Mouse (Mus musculus): ENCODE data around the gene Spag8.

Spag8 gene

DNA sequence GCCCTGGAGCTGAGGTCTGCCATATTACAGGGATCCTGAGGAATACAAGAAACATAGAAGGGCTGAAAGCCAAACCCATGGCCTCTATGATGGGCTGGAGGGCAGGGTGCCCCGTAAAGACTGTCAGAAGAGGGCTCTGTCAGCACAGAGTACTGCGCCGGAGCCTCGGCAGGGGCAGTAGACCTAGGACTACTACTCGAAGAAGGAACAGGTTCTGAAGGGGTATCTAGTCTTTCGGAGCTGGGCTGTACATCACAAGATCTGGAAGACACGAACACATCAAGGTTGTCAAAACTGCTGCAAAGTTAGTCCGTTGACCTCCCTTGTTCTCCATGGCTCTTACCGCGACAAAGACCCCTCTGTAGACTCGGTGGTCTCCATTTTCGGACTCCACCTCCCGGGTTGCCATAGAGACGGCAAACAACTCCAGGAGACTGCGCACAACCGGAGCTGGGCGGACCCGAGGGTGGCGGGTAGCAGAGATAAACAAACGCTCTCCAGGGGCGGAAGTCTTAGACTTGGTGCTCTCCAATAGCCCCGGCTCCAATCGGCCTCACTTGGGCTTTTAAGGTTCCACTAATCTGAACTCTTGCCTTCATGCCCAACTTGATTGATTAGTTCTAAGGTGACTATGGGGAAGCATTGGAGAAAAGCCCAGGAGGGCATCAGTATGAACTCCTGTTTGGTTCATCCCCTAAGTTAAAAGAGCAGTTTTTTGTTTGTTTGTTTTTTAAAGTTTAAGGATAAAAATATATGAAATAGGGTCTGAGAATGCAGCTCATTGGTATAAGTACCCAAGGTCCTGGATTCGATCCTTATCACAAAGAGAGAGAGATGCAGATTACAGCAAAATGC, at the start of gene Spag8:
Gene Spag8, minus strand, starts transcription at position 434 of the 855 bp plus-strand sequence.
- DNase-seq (ENCODE audit: low spot score) = peak; percentile 61

DNA sequence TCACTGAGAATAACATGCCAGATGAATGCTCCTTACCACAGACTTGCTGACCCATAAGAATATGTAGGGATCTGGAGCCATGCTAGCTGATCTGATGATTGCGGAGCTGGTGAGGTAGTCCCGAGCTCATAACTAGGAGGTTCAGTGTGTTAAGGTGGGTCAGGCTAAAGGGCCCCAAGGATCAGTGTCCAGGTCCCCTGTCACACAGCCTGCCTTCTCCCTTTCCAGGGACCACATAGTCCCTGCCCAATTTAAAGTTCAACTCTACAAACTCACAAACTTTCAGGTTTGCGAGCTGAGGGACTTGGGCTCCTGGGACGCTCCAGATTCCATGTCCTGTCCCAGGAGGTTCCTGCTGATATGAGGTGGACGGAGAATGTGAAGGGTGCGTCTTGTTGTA, 47.3 kb upstream of the Spag8 start, which contains the start of gene Olfr70:
Gene Olfr70, minus strand, starts transcription at position 101 of the 400 bp plus-strand sequence.
- DNase-seq (ENCODE audit: low spot score) = no peak

DNA sequence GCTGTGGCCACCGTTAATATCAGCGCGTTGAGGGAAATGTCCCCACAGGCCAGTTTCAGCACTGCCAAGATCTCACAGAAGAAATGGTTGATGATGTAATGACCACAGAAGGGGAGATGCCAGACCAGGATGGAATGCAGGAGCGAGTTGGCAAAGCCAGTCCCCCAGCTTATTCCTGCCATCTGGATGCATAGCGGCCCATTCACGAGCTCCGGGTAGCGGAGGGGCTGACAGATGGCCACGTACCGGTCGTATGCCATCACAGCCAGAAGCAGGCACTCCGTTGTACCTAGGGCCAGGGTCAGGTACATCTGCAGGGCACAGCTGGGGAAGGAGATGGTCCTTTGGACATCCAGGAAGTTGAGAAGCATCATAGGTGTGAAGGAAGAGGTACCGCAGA, 43.2 kb upstream of the Spag8 start:
- no peak for DNase-seq (ENCODE audit: low spot score)

DNA sequence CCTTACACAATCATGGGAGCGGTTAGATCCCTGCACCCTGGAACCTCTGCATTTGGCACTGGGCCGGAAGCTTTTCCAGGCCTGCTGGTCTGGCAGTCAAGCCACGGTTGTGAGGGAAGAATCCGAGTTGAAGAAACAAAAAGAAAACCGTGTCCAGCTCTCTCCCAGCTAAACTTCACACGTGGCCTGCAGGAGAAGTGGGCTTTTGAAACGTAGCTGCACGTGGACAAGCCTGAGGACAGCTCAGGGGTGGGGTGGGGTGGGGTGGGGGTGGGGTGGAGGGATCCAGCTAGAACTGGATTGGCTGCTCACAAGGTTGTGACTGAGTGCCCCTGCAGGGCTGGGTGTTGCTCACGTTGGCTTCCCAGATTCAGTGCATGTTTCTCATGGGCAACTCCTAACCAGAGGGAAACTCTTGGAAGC, 41.9 kb upstream of the Spag8 start:
- no peak for DNase-seq (ENCODE audit: low spot score)

DNA sequence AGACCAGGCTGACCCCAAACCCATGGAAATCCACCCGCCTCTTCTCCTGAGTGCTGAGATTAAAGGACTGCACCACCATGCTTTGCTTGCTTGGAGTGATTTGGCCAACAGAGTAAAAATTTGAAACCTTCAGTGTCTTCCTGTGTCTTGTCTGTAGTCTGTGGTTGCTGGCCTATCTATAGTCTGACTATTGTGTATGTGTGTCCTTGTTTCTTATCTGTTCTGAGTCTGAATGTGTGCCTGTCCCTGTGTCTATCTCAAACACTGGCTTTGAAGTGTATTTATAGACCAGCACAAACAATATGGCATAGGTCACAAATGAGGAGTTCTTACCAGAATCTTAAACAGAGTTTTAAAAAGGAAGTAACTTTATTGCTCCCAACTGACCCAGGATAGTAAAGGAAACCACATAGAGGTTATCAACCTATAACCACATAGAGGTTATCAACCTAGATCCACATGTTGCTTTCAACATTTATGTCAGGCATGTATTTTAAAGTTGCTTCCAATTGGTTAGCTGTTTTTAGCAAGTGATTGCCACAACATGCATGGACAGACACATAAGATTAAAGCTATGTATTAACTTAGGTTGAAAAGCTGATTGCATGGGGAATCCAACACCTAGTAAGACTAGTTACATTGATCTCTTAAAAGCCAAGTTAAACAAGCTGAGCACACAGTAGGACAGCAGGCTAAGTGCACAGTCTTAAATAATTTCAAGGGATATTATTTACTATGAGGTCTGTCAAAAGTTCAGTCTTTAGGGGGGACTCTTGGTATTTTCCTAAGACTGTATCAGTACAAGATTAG, 41.2 kb upstream of the Spag8 start:
- DNase-seq (ENCODE audit: low spot score) = no peak

DNA sequence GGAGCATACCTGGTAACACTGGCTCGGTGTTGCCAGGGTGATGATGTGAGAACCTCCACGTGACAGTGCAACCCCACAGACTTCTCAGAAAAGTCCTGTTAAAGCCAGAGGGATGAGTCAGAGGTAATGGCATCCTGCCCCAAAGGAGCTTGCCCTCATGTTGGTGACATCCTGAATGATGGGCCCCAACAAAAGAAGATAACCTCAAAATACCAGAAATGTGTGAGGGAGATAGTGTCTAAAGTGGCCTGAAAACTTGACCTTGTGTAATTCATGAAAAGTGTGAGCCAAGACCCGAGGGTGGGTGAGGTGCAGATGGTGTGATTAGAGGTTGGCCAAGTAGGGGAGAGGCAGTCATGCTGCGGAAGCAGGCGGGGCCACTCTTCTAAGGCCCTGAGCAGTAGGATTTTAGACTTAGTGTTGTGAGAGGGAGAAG, 40.4 kb upstream of the Spag8 start:
- DNase-seq (ENCODE audit: low spot score) = no peak

DNA sequence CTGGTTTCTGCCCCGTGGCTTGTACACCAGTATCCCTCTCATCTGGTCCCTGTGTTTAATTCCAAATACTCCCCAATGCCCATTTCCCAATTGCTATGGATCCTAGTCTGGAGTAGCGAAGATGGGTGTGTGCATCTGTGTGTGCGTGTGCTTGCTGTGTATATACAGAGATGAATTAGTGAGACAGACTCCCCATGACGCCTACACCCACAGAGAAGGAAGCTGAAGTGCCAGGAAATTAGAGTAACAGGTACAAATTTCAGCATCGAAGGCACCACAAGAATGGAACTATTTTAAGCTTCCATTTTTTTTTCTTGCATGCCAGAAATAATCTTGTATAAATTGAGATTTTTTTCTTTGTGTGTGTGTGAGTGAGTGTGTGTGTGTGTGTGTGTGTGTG, 37.6 kb upstream of the Spag8 start:
- no peak for DNase-seq (ENCODE audit: low spot score)

DNA sequence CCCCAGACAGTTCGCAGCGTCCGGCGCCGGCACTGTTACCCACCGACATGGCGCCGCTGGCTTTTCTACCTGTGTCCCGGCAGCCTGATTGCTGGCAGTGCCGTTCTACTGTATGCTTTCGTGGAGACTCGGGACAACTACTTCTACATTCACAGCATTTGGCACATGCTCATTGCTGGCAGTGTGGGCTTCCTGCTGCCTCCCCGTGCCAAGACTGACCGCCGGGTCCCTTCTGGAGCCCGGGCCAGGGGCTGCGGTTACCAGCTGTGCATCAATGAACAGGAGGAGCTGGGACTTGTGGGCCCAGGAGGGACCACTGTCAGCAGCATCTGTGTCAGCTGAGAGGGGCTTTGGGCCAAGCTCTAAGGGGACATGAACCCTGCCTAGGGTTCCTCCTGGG, 36.6 kb upstream of the Spag8 start:
- no peak for DNase-seq (ENCODE audit: low spot score)

DNA sequence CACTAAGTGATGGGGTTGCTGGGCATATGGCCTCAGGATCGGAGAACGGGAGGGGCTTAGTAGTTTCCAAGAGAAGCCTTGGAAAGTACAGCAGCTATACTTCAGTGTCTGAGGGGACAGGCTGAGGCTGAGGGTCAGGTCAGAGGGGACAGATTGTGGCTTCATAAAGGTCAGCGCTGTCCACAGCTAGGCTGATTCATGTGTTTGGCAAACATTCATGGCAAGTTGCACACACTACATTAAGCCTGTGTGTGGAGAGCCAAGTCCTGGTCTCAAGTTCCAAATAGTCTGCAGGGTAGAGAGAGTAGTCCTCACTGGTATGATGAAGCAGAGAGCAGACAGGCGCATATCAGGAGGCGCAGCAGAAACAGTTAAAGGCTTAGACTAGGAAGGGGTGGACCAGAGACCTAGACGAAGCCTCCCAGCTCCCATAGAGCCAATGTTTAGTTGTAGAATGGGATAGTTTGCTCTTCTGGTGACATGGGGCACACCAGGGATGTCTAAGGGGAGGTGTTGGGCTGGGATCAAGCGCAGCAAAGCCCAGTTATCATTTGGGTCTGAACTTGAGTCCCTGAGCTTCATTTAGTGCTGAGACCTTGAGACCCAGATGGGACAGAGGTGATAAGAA, 26.1 kb upstream of the Spag8 start:
- DNase-seq (ENCODE audit: low spot score) = no peak

DNA sequence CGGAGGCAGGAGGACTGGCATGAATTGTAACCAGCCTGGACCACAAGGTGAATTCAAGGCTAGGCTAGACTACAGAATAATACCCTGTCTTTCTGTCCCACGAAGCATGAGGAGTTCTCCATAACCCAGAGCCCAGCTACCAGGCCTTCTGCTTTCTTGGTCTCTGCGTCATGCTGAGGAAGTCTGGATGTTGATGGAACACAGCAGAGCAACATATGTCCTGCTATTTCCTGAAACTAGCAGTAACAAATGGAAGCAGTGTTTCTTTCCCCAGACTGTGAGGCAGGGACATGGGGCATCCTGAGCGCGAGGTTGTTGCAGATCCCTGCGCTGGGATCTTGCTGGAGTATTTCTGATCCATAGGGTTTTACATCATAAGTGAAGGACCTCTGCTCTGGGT, 25.1 kb upstream of the Spag8 start:
- no peak for DNase-seq (ENCODE audit: low spot score)

DNA sequence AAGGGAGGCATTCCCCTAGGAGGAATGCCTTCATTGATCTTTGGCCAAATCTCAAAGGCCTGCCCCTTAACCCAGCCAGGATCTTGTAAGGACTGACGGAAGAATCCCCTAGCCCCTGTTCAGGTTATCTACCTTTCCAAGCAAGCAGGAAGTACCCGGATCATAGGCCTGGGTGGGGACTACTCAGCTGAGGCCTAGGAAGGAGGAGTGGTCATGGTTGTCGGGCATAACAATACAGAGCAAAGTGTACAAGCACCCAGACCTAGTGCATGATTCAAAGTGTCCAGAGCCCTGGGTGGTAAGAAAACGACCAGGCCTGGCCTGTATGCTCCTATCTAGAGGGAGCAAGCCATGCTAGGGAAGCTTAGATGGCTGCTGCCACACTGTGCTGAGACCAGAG, 22.2 kb upstream of the Spag8 start:
- DNase-seq (ENCODE audit: low spot score) = no peak

DNA sequence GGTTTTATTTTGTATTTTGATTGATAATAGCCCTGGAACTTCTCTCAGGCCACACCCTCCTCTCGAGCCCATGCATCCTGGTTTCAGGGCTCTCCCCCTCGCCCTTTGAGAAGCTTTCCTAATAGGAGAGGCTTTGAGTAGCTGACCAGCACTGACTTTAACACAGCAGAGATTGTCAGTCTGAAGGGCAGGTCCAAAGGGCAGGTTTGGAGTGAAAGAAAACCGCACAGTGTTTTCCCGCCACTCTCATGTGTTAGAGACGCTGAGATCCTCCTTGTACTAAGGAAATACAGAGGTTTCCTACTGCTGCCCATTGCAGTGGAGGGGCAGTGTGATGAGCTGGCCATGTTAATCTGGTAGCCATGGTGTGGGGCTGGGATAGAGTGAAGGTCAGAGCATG, 21.6 kb upstream of the Spag8 start:
- no peak for DNase-seq (ENCODE audit: low spot score)

DNA sequence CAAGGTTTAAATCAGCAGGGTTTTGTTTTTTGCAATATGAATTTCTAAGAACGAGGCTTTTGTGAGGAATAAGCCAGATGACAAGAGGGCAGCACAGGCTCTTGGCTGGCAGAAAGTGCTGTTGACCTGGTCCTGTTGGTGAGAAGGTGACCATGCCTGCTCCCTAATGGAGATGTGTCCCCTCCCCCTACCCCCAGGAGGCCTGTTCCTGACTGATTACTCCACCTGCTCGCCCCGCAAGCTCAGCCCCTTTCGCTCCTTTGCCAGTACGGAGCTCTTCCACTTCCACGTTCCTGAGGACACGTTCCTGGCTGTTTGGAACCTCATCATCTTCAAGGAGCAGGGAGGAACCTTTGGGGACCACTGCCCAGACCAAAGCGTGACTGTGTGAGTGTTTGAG, 20.3 kb upstream of the Spag8 start:
- DNase-seq (ENCODE audit: low spot score) = no peak

DNA sequence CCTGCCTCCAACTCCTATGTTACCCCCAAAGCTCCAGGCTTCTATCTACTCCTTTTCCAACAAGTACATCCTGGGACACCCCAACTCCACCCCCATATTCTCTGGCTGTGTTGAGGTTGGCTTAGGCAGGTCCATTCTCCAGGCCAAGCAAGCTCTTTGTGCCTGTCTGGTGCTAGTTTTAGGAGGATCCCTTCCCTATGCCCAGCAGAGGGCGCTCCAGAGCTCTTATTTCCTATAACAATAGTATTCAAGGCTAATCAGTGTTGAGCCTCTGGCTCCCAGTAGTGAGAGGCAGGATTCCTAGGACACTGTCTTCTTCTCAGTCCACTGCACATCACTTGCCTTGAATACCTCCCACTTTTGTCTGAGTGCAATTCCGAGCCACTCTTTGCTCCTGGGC, 18.7 kb upstream of the Spag8 start:
- peak; percentile 99 for DNase-seq (ENCODE audit: low spot score)

DNA sequence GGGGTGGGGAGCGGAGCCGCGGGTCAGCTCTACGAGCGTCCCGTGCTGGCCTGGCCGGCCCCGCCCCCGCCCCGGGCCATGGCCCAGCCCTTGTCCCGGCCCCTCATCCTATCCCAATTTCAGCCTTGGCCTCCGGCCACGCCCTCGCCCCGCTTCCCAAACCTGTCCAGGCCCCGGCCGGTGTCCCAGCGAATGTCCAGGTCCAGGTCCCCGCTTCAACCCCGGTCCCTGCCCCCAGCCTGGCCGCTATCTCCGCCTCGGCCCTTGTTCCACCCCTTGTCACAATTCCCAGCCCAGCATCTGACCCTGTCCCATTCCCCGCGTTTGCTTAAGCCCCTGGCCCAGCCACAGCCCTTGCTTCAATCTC, 16.0 kb upstream of the Spag8 start:
- DNase-seq (ENCODE audit: low spot score) = no peak

DNA sequence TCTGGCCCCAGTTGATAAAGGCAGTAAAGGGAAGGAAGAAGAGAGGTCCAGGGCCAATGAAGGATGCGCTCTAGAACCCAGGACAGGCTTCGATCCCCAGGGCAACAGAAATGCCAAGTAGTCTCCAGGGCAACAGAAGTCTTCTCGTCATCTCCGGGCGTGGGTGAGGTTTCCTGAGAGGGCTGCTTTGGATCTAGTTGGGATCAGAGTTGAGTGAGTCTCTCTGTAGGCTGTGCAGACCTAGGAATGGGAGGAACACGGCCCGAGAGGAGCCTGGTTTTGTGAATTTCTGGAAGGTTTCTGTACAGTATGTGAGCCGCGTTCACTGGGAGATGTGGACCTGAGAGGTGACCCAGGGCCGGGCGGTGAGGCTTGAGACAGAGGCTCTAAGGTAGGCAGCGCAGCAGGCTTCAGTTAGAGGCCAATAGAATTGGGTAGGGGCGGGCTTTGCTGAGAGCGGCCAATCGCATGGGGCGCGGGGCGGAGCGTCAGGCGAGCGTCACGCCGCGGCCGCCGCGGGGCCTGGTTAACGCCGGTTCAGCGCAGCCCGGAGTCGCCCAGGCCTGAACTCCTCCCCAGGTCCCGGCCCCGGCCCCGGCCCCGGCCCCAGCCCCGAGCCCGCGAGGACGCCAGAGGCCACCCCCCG, 15.5 kb upstream of the Spag8 start, which contains the start of the genes Tmem8b and Fam221b:
Gene Tmem8b, plus strand, starts transcription at position 190 of the 646 bp plus-strand sequence.
Gene Fam221b, minus strand, starts transcription at position 364 of the 646 bp plus-strand sequence.
- peak; percentile 92 for DNase-seq (ENCODE audit: low spot score)

DNA sequence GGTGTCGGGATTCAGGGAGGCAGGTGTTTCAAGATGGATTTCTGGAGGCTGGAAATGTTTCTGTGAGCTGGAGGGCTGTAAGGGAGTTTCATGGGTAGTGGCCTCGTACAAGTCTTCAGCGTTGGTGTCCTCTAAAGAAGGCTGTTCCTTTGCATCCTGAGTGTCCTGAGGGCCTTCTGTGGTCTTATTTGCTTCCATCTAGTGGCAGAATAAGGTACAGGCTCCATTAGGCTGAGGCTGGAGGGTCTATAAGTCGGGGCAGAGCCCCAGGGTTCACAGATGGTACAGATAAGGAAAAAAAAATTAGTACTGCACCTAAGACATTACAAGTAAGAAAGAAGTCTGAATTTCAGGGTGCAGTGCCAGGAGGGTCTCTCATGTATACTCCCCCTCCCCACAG, 13.0 kb upstream of the Spag8 start:
- DNase-seq (ENCODE audit: low spot score) = peak; percentile 68

DNA sequence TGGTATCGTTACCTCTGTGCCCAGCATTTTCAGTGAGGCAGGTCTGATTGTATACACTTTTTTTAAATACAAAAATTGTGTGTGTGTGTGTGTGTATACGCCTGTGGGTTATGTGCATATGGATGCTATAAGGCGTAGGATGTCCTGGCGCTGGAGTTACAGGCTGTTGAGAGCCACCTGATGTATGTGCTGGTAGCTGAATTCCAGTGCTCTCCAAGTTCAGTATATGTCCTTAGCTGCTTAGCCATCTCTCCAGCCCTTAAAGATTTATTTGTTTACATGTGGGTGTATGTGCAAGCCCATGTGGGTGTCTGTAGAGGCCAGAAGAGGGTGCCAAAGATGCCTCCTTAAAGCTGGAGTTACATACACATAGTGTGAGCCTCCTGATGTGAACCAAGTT, 3.8 kb upstream of the Spag8 start:
- DNase-seq (ENCODE audit: low spot score) = no peak

DNA sequence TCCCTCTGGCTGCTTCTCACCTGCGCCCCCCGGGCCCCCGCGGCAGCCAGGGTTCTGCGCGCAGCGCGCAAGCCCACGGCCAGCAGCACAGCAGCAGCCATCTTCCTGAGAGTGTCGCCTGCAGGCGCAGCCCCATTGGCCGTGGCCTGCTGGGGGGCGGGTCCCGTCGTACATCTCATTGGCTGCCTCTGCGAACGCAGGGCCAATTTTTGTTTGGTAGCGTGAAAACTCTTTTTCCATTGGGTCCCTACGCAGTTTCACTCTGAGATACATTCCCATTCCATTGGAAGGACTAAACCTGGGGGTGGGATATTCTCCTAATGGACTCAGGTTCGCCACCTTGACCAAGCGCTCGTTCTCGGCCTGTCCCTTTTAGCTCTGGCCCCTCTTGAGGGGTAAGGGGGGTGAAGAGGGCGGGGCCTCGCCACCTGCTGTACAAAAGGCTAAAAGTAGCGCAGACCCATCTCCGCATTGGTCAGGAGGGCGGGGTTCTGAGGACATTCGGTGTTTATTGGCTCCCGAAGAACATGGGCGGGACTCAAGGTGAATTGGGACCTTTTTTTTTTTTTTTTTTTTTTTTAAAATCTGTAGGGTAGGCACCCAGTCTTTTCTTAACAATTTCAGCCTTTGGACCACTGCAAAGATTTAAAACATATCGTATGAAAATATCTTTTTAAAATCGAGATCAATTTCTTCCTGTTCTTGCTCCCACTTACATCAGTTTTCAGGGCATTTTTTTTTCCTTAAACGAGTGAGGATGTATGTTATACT, 3.1 kb upstream of the Spag8 start, which contains the start of gene Hint2:
Gene Hint2, minus strand, starts transcription at position 128 of the 771 bp plus-strand sequence.
- DNase-seq (ENCODE audit: low spot score) = peak; percentile 98

DNA sequence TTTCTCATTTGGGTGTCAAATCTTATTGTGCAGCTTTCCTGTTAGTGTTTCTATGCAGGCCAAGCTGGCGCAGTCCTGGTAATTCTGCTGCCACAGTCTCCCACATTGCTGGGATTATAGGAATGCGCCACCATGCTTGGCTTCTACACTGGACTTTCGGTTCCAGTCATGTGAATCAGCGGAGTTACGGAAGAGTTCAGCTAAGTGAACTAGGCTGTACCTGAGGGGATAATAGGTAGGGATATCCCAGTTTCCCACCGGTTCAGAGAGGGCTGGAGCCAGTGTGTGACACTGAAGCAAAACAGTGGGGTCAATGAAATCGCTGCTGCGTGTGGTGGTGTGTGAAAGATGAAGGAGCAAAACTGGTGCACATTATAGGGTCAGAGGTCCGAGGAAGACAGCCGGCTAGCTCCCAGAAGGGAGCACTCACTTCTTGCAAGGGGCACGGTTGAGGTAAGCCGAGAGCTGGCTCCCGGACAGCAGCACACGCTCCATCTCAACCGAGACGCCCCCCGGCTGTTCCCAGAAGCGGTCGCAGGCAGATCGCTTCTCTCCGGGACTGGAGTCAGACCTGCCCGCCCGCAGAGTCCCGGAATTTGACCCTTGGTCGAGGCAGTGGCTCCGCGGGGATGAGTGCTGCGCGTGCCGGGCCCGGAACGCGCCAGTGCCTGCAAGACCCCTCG, 2.4 kb upstream of the Spag8 start:
- DNase-seq (ENCODE audit: low spot score) = no peak

DNA sequence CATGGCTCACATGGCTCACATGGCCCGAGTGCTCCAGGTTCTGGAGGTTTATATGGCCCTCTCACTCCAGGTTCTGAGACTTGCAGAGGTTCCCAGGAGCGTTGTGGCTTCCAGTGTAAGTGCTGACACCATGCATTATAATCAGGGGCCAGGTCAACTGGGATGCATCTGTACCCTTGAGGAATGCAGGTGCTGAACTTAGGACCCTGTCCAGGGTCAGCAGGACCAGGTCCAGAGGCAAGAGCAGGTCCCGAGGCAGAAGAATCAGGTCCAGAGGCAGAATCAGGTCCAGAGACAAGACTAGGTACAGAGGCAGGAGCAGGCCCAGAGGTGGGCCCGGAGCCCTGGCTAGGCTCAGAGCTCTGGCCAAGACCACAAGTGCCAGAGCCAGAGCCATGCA, 668 bp downstream of the Spag8 start:
- no peak for DNase-seq (ENCODE audit: low spot score)
